26 mouse cellular contexts compared by ENCODE assay signal in genomic region chr19:45394078-45394477, GRCm38 (mm10).
"Had no signal": no experiment of that assay in that cellular context is flagged by ENCODE, and none has a peak within 500 bp of the region (broad histone marks: within the 10 kb centered on the region; RNA-seq: fewer than 3 reads in every experiment).

No protein-coding gene starts in this region.

- H3K27me3 ChIP-seq: heart, embryonic 13.5 days; heart, embryonic 15.5 days; kidney, embryonic 15.5 days; limb, embryonic 12.5 days; liver, embryonic 13.5 days; liver, embryonic 15.5 days had no signal

- H3K9ac ChIP-seq: heart, embryonic 13.5 days; heart, embryonic 15.5 days; kidney, embryonic 15.5 days; limb, embryonic 12.5 days; liver, embryonic 13.5 days; liver, embryonic 15.5 days had no signal

- H3K9me3 ChIP-seq: heart, embryonic 13.5 days; heart, embryonic 15.5 days; kidney, embryonic 15.5 days; limb, embryonic 10.5 days; limb, embryonic 12.5 days; liver, embryonic 13.5 days; liver, embryonic 15.5 days had no signal

- H3K4me2 ChIP-seq: heart, embryonic 11.5 days; heart, embryonic 13.5 days; heart, embryonic 15.5 days; kidney, embryonic 15.5 days; limb, embryonic 12.5 days; liver, embryonic 11.5 days; liver, embryonic 13.5 days; liver, embryonic 15.5 days had no signal

- H3K4me1 ChIP-seq: kidney, embryonic 15.5 days; limb, embryonic 10.5 days; limb, embryonic 12.5 days; liver, embryonic 13.5 days; liver, embryonic 15.5 days had no signal

- ATAC-seq: hindbrain, postnatal 0 days; intestine, embryonic 16.5 days had no signal

- DNase-seq: gastrocnemius, postnatal 14 days; gastrocnemius, postnatal 36 days; heart, adult 11 months; heart, adult 2 months; heart, postnatal 14 days; heart, postnatal 36 days; kidney, adult 11 months; kidney, adult 2 months; kidney, adult 9 months; kidney, postnatal 14 days; kidney, postnatal 36 days; layer of hippocampus, adult 9-11 months; layer of hippocampus, postnatal 36 days; liver; liver, embryonic 13.5 days had no signal

- H3K36me3 ChIP-seq: heart, embryonic 15.5 days; kidney, embryonic 15.5 days; liver, embryonic 13.5 days; liver, embryonic 15.5 days had no signal

- H3K4me3 ChIP-seq: heart, adult 2 months; heart, embryonic 13.5 days; heart, embryonic 15.5 days; kidney, embryonic 15.5 days; limb, embryonic 10.5 days; limb, embryonic 12.5 days; liver, embryonic 13.5 days; liver, embryonic 15.5 days had no signal

- H3K27ac ChIP-seq: heart, adult 2 months; heart, embryonic 13.5 days; heart, embryonic 15.5 days; hindbrain, postnatal 0 days; kidney, embryonic 15.5 days; kidney, postnatal 0 days; limb, embryonic 10.5 days; limb, embryonic 12.5 days; liver, embryonic 13.5 days; liver, embryonic 15.5 days had no signal
